Mouse (Mus musculus) frontal cortex, postnatal 36 days (tissue): ENCODE measurements around the gene Dcun1d3.

Experiments used
- DNase-seq, 2 experiments: peaks; one replicate each; pipeline ENCODE4 v3.0.0; 2022; ENCODE audit warnings: low spot score in 2 of 2

The Dcun1d3 gene

GRCm38 (mm10) chr7:119895639-119896512 is at the start of gene Dcun1d3, which contains the start of gene Lyrm1:
Gene Dcun1d3, minus strand, starts transcription at chr7:119896298.
Gene Lyrm1, plus strand, starts transcription at chr7:119895861.
- DNase-seq = peak; percentile 95 to 97

GRCm38 (mm10) chr7:119941569-119941968 is 45.5 kb upstream of the Dcun1d3 start:
- no peak for DNase-seq

GRCm38 (mm10) chr7:119937036-119937435 is 40.9 kb upstream of the Dcun1d3 start:
- DNase-seq = no peak

- no peak for DNase-seq
Observed at GRCm38 (mm10) chr7:119936321-119936720, 40.2 kb upstream of the Dcun1d3 start.

GRCm38 (mm10) chr7:119928783-119929440 is 32.8 kb upstream of the Dcun1d3 start:
- no peak for DNase-seq

- DNase-seq = no peak
Observed at GRCm38 (mm10) chr7:119921054-119921453, 25.0 kb upstream of the Dcun1d3 start.

GRCm38 (mm10) chr7:119920457-119920856 is 24.4 kb upstream of the Dcun1d3 start:
- no peak for DNase-seq

GRCm38 (mm10) chr7:119911727-119912126 is 15.6 kb upstream of the Dcun1d3 start:
- no peak for DNase-seq

- DNase-seq = no peak
Observed at GRCm38 (mm10) chr7:119906523-119907215, 10.6 kb upstream of the Dcun1d3 start.

- DNase-seq = no peak
Observed at GRCm38 (mm10) chr7:119899386-119900057, 3.4 kb upstream of the Dcun1d3 start.

GRCm38 (mm10) chr7:119898247-119898856 is 2.3 kb upstream of the Dcun1d3 start:
- no peak for DNase-seq

GRCm38 (mm10) chr7:119897521-119898109 is 1.5 kb upstream of the Dcun1d3 start:
- no peak for DNase-seq

GRCm38 (mm10) chr7:119894818-119895544 is 1.1 kb downstream of the Dcun1d3 start:
- peak; percentile 14 to 27 for DNase-seq

GRCm38 (mm10) chr7:119892742-119893141 is 3.4 kb downstream of the Dcun1d3 start:
- no peak for DNase-seq

GRCm38 (mm10) chr7:119892198-119892597 is 3.9 kb downstream of the Dcun1d3 start:
- DNase-seq = no peak

- DNase-seq = no peak
Observed at GRCm38 (mm10) chr7:119887887-119888286, 8.2 kb downstream of the Dcun1d3 start.

- DNase-seq = no peak
Observed at GRCm38 (mm10) chr7:119881229-119881628, 14.9 kb downstream of the Dcun1d3 start.

GRCm38 (mm10) chr7:119880345-119880744 is 15.8 kb downstream of the Dcun1d3 start:
- DNase-seq = no peak

- no peak for DNase-seq
Observed at GRCm38 (mm10) chr7:119879171-119879570, 16.9 kb downstream of the Dcun1d3 start.

GRCm38 (mm10) chr7:119875776-119876440 is 20.2 kb downstream of the Dcun1d3 start:
- DNase-seq = peak; percentile 47 to 88
